Mouse (Mus musculus) left cerebral cortex, adult 18-20 months (tissue): Measurements from ENCODE around the gene Gm10721. TPM values are rescaled to one million over a fixed set of nuclear protein-coding genes. Genes with fewer than 3 reads are reported as not detected.
"Not testable (repeated sequence)": the region's sequence is repeated elsewhere in the genome, so short reads cannot be mapped to it uniquely, and the experiment has no call there.

Source experiments
- DNase-seq, 2 experiments: peaks; one replicate each; pipeline ENCODE4 v3.0.0; 2021 to 2022; ENCODE audit warnings: low spot score in 2 of 2, mixed read lengths in 1 of 2
- microRNA-seq, 2 experiments: library from miRNA; unstranded; fragments of <30 nt; microRNA quantifications; one replicate each; pipeline ENCODE4 v1.2.0; 2021
- total RNA-seq, 2 experiments: library from RNA; stranded (reverse); gene quantifications; 2 replicates each; pipeline ENCODE4 v1.2.3; 2021

The Gm10721 gene
- total RNA-seq, 2 experiments from 2014 or later, result not detected

DNA sequence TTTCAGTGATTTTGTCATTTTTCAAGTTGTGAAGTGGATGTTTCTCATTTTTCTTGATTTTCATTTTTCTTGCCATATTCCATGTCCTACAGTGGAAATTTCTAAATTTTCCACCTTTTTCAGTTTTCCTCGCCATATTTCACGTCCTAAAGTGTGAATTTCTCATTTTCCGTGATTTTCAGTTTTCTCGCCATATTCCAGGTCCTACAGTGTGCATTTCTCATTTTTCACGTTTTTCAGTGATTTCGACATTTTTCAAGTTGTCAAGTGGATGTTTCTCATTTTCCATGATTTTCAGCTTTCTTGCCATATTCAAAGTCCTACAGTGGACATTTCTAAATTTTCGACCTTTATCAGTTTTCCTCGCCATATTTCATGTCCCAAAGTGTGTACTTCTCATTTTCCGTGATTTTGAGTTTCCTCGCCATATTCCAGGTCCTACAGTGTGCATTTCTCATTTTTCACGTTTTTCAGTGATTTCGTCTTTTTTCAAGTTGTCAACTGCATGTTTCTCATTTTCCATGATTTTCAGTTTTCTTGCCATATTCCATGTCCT lies 12.1 kb downstream of the Gm10721 start, which contains the start of gene Gm10717:
Gm10717 (plus strand) TSS at position 506 of the 556 bp plus-strand sequence.
- DNase-seq, result peak; percentile 31 to 45

DNA sequence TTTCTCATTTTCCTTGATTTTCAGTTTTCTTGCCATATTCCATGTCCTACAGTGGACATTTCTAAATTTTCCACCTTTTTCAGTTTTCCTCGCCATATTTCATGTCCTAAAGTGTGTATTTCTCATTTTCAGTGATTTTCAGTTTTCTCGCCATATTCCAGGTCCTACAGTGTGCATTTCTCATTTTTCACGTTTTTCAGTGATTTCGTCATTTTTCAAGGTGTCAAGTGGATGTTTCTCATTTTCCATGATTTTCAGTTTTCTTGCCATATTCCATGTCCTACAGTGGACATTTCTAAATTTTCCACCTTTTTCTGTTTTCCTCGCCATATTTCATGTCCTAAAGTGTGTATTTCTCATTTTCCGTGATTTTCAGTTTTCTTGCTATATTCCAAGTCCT lies 12.7 kb downstream of the Gm10721 start:
- peak; percentile 63 to 75 for DNase-seq

DNA sequence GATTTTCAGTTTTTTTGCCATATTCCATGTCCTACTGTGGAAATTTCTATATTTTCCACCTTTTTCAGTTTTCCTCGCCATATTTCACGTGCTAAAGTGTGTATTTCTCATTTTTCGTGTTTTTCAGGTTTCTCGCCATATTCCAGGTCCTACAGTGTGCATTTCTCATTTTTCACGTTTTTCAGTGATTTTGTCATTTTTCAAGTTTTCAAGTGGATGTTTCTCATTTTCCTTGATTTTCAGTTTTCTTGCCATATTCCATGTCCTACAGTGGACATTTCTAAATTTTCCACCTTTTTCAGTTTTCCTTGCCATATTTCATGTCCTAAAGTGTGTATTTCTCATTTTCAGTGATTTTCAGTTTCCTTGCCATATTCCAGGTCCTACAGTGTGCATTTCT lies 13.2 kb downstream of the Gm10721 start:
- DNase-seq, result not testable (repeated sequence)

DNA sequence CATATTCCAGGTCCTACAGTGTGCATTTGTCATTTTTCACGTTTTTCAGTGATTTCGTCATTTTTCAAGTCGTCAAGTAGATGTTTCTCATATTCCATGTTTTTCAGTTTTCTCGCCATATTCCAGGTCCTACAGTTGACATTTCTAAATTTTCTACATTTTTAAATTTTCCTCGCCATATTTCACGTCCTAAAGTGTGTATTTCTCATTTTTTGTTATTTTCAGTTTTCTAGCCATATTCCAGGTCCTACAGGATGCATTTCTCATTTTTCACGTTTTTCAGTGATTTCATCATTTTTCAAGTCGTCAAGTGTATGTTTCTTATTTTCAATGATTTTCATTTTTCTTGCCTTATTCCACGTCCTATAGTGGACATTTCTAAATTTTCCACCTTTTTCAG lies 13.8 kb downstream of the Gm10721 start:
- DNase-seq, result not testable (repeated sequence)

DNA sequence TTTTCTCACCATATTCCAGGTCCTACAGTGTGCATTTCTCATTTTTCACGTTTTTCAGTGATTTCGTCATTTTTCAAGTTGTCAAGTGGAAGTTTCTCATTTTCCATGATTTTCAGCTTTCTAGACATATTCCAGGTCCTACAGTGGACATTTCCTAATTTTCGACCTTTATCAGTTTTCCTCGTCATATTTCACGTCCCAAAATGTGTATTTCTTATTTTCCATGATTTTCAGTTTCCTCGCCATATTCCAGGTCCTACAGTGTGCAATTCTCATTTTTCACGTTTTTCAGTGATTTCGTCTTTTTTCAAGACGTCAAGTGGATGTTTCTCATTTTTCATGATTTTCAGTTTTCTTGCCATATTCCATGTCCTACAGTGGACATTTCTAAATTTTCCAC lies 14.3 kb downstream of the Gm10721 start:
- not testable (repeated sequence) for DNase-seq

DNA sequence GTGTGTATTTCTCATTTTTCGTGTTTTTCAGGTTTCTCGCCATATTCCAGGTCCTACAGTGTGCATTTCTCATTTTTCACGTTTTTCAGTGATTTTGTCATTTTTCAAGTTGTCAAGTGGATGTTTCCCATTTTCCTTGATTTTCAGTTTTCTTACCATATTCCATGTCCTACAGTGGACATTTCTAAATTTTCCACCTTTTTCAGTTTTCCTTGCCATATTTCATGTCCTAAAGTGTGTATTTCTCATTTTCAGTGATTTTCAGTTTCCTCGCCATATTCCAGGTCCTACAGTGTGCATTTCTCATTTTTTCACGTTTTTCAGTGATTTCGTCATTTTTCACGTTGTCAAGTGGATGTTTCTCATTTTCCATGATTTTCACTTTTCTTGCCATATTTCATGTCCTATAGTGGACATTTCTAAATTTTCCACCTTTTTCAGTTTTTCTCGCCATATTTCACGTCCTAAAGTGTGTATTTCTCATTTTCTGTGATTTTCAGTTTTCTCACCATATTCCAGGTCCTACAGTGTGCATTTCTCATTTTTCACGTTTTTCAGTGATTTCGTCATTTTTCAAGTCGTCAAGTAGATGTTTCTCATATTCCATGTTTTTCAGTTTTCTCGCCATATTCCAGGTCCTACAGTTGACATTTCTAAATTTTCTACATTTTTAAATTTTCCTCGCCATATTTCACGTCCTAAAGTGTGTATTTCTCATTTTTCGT lies 16.5 kb downstream of the Gm10721 start:
- DNase-seq, result peak in 1 of 2 experiments; percentile 4

DNA sequence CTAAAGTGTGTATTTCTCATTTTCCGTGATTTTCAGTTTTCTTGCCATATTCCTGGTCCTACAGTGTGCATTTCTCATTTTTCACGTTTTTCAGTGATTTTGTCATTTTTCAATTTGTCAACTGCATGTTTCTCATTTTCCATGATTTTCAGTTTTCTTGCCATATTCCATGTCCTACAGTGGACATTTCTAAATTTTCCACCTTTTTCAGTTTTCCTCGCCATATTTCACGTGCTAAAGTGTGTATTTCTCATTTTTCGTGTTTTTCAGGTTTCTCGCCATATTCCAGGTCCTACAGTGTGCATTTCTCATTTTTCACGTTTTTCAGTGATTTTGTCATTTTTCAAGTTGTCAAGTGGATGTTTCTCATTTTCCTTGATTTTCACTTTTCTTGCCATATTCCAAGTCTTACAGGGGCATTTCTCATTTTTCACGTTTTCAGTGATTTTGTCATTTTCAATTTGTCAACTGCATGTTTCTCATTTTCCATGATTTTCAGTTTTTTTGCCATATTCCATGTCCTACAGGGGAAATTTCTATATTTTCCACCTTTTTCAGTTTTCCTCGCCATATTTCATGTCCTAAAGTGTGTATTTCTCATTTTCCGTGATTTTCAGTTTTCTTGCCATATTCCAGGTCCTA lies 17.9 kb downstream of the Gm10721 start:
- not testable (repeated sequence) for DNase-seq

DNA sequence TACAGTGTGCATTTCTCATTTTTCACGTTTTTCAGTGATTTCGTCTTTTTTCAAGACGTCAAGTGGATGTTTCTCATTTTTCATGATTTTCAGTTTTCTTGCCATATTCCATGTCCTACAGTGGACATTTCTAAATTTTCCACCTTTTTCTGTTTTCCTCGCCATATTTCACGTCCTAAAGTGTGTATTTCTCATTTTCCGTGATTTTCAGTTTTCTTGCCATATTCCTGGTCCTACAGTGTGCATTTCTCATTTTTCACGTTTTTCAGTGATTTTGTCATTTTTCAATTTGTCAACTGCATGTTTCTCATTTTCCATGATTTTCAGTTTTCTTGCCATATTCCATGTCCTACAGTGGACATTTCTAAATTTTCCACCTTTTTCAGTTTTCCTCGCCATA lies 21.4 kb downstream of the Gm10721 start, which contains the start of gene Gm17535:
Gm17535 (plus strand) TSS at position 301 of the 400 bp plus-strand sequence.
- DNase-seq, result not testable (repeated sequence)

DNA sequence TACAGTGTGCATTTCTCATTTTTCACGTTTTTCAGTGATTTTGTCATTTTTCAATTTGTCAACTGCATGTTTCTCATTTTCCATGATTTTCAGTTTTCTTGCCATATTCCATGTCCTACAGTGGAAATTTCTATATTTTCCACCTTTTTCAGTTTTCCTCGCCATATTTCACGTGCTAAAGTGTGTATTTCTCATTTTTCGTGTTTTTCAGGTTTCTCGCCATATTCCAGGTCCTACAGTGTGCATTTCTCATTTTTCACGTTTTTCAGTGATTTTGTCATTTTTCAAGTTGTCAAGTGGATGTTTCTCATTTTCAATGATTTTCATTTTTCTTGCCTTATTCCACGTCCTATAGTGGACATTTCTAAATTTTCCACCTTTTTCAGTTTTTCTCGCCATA lies 23.6 kb downstream of the Gm10721 start, which contains the start of gene Gm10715:
Gm10715 (plus strand) TSS at position 301 of the 400 bp plus-strand sequence.
- not testable (repeated sequence) for DNase-seq

DNA sequence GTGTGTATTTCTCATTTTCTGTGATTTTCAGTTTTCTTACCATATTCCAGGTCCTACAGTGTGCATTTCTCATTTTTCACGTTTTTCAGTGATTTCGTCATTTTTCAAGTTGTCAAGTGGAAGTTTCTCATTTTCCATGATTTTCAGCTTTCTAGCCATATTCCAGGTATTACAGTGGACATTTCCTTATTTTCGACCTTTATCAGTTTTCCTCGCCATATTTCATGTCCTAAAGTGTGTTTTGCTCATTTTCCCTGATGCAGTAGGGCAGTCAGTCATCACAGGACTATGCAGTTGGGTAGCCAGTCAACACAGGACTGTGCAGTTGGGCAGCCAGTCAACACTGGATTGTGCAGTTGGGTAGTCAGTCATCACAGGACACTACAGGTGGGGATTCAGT lies 25.2 kb downstream of the Gm10721 start:
- not testable (repeated sequence) for DNase-seq

Small RNAs within 50 kb of the gene (microRNA-seq; reads per million reads assigned to microRNA genes)
- 0 reads per million in 2 experiments for gene Mir101c

Other genes with a start within 250 kb of the Gm10721 start
- not detected for gene Gm10722, start 12.2 kb upstream of the Gm10721 start, total RNA-seq
- not detected for gene Gm11168, start 9.8 kb upstream of the Gm10721 start, total RNA-seq
- gene Gm10720, start 2.5 kb downstream of the Gm10721 start, total RNA-seq, result not detected
- gene Gm10719, start 4.3 kb downstream of the Gm10721 start, total RNA-seq, result under 1 TPM in 1 of 2 experiments, not detected in 1; 0.54 TPM
- under 1 TPM in 1 of 2 experiments, not detected in 1; 0.89 TPM for gene Gm10718, start 10.4 kb downstream of the Gm10721 start, total RNA-seq
- not detected for gene Gm10717, start 12.3 kb downstream of the Gm10721 start, total RNA-seq
- not detected for gene Gm17535, start 21.5 kb downstream of the Gm10721 start, total RNA-seq
- gene Gm10715, start 23.7 kb downstream of the Gm10721 start, total RNA-seq, result not detected